Mouse (Mus musculus) left cerebral cortex, adult 11 months (tissue): ENCODE data around the gene Mettl22.

Experiments
- DNase-seq: peaks from one replicate; pipeline ENCODE4 v3.0.0; 2022; ENCODE audit warnings: low spot score

Mettl22 gene

GRCm38 (mm10) chr16:8470603-8471481 lies at the start of gene Mettl22:
TSS of gene Mettl22 (plus strand) at chr16:8470788.
- peak; percentile 83 for DNase-seq

DNA sequence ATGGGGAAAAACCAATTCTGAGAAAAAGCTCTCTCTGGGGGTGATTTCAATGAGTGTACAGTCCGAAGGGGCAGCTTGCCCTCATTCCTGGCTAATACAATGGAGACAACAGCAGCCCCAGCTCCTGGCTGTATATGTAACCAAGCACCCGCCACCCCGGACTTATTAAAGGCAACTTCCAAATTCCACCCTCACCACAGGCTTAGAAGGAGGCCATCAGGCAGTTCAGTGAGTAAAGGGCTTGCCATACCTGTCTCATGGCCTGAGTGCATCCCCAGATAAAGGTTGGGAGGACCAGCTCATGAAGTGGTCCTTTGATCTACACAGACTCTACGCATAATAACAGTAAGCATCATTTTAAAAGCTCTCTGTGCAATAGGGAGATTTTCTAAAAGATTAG lies 49.7 kb upstream of the Mettl22 start:
- no peak for DNase-seq

DNA sequence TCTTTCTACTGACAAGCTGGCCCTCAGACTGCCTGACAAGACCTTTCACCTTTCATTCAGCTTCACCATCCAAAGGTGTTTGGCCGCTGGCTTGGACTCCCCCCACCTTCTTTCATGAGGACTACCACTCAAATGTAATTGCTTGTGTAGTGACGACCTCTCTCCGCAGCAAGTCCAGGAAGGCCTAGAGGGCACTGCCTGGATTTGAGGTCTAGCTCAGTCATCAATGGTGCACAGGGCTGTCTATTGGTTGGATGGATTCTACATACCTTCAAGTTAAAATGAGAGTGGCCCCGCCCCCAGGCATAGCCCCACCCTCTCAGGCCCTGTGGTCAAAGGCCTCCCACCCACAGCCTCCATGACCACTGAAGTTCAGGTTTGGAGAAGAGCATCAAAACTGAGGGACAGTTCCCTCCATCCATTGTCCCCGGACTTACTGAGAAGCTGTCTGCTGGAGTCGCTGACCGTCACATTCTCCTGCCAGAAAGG lies 46.9 kb upstream of the Mettl22 start:
- no peak for DNase-seq

GRCm38 (mm10) chr16:8424161-8424970 lies 46.2 kb upstream of the Mettl22 start:
- DNase-seq: peak; percentile 22

DNA sequence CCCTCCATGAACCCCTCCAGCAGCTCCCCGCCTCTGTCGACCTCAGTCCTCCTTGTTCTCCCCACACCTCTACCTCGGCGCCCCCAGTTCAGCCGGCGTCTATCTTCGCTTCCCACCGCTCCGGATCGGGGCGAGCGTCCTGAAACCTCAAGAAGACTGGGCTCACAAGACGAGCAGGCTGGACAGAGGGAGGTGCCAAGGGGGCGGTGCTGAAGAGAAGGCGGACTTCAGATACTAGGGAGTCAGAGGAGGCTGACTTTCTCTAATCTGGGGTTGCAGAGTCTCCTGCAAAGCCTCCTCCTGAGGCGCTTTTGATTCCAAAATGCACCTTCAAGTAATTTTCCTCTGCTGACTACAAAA lies 45.6 kb upstream of the Mettl22 start, which contains the start of gene Tmem114:
TSS of gene Tmem114 (minus strand) at position 166 of the 360 bp plus-strand sequence.
- no peak for DNase-seq

- DNase-seq: no peak
Observed at GRCm38 (mm10) chr16:8425736-8426135, 44.9 kb upstream of the Mettl22 start.

GRCm38 (mm10) chr16:8429531-8429930 lies 41.1 kb upstream of the Mettl22 start:
- no peak for DNase-seq

GRCm38 (mm10) chr16:8432616-8433015 lies 38.0 kb upstream of the Mettl22 start:
- DNase-seq: no peak

DNA sequence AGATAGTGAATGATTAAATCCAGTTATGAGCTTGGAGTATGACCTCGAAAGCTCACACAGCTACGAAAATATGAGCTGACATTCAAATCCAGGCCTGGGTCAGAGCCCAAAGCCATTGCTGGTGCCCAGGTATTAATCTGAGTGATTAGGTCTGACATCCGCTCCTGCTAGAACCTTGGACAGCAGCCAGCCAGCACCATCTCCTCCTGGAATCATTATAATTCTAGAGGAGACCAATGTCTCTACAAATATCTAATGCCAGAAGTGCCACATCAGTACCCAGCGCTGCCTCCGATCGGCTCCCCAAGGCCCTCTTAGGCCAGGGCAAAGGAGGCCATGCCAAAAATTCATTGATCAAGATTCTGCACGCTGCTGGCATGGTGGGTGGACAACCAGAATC lies 25.7 kb upstream of the Mettl22 start:
- DNase-seq: no peak

DNA sequence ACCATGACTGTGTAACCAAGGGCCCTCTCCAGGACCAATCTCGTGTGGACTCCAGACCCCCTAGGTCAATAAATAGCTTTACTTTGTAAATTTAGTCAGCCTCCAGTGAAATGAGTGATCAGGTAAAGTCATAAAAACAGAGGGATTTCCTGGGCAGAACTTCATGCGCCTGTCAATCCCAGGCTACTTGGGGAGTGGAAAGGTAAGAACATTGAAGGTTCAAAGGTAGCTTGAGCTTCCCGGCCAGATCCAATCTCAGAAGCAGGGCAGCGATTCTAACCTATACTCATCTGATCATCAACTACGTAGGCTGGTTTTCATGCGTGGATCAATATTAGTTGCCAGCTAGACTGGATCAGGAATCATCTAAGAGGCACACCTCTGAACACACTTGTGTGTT lies 24.3 kb upstream of the Mettl22 start:
- no peak for DNase-seq

GRCm38 (mm10) chr16:8453301-8453700 lies 17.3 kb upstream of the Mettl22 start:
- no peak for DNase-seq

DNA sequence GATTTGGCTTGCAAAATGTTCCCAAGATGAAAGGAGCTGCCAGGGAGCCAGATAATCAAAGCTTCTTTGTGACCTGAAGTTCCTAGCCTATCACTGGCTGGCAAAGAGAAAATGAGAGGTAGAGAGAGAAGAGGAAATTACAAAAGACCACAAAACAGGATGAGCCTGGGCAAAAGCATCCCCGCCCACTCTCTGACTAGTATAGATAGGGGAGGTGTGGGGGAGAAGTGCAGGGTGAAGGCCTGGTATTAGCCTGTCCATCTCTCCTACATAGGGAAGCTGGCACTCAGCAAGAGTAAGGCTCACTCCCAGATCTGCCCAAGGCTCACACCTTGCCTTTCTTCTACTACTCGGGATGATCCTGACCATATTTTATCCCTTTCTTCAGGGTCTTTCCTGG lies 15.4 kb upstream of the Mettl22 start:
- no peak for DNase-seq

GRCm38 (mm10) chr16:8458391-8458790 lies 12.2 kb upstream of the Mettl22 start:
- no peak for DNase-seq

- DNase-seq: peak; percentile 17
Observed at GRCm38 (mm10) chr16:8459098-8459497, 11.5 kb upstream of the Mettl22 start.

- DNase-seq: no peak
Observed at GRCm38 (mm10) chr16:8470132-8470531, 456 bp upstream of the Mettl22 start.

- DNase-seq: no peak
Observed at GRCm38 (mm10) chr16:8487396-8488005, 16.9 kb downstream of the Mettl22 start.

- DNase-seq: no peak
Observed at GRCm38 (mm10) chr16:8489340-8489739, 18.8 kb downstream of the Mettl22 start.

GRCm38 (mm10) chr16:8491743-8492490 lies 21.3 kb downstream of the Mettl22 start:
- no peak for DNase-seq

DNA sequence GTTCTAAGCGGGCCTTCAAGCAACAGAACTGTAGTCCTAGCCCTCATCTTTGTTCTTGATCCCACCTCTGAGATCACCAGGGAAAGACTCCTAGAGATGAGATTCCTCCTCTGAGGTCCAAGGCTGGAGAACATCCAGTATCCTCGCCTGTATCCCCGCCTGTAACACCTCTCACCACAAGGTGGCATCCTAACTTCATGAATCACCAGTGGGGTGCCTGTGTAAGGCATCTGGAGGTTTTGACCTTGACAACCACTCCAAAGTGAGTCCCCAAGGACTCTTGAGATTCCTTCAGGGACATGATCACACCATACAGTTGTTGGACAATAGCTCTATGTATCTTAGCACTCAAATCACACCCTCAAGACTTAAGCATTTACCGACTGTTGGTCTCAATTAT lies 23.7 kb downstream of the Mettl22 start:
- peak; percentile 51 for DNase-seq

DNA sequence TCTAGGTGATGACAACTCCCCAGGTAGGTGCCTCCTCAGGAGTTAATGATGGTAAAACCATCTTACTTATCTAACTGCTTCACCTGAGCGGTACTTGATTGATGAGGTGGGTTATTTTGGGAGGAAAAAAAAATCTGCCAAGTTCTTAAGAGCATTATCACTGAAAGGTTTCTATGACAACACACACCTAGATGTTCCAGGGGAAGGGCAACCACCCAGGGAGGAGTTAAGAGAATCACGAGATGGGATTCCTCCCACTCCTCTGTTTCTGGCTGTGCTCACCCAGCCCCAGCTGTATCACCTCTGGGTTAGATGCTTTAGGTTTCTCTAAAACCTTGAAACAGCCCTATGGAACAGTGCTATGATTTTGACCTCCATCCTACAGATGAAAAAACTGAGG lies 26.4 kb downstream of the Mettl22 start:
- no peak for DNase-seq

- DNase-seq: no peak
Observed at GRCm38 (mm10) chr16:8504271-8504670, 33.7 kb downstream of the Mettl22 start.

GRCm38 (mm10) chr16:8509894-8510293 lies 39.3 kb downstream of the Mettl22 start:
- DNase-seq: no peak
